Mouse (Mus musculus): Measurements from ENCODE around the gene Sez6l2. TPM values are rescaled to one million over a fixed set of nuclear protein-coding genes. Genes with fewer than 3 reads are reported as not detected.

The Sez6l2 gene
- polyA plus RNA-seq, 1 experiment, result 0.10 TPM

DNA sequence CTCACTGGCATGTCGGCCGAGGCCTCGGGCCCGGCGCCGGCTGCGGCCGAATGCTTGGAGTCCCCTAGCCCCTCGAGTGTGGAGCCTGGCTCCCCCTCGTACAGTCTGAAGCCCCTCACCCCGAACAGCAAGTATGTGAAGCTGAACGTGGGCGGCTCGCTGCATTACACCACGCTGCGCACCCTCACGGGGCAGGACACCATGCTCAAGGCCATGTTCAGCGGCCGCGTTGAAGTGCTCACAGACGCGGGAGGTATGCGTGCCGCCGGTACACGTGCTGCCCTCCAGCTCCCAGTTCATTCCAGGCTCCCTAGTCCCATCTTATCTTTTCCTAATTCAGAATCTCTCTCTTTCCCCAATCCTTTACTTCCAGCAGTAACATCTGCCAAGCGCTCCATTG lies 21.3 kb upstream of the Sez6l2 start:
- H3K27me3 ChIP-seq (ENCODE audit: control insufficient read depth, insufficient read depth, insufficient read length), result no peaks in the 10 kb centered on the region
- TF ChIP-seq SRF (IDR thresholded peaks at IDR 0.05; ENCODE audit: control insufficient read depth, insufficient read length, low read depth) (no peak), POLR2A (IDR thresholded peaks at IDR 0.05; ENCODE audit: insufficient read length, low read depth) (no peak), REST (IDR thresholded peaks at IDR 0.05; ENCODE audit: insufficient read depth, insufficient read length) (no peak), MYOG (IDR thresholded peaks at IDR 0.05; ENCODE audit: control insufficient read depth in 1 of 3, insufficient read depth in 1 of 3, insufficient read length in 2 of 3, low read depth in 2 of 3) (no peak), E2F4 (IDR thresholded peaks at IDR 0.05; ENCODE audit: insufficient read depth) (no peak), MYOD1 (IDR thresholded peaks at IDR 0.05; ENCODE audit: control insufficient read depth in 1 of 3, insufficient read length in 2 of 3, low read depth in 2 of 3) (no peak), CEBPB (IDR thresholded peaks at IDR 0.05; ENCODE audit: insufficient read depth, poor library complexity, severe bottlenecking) (no peak), POLR2AphosphoS2 (IDR thresholded peaks at IDR 0.05; ENCODE audit: insufficient read length, low read depth) (no peak), TCF3 (IDR thresholded peaks at IDR 0.05; ENCODE audit: insufficient read length, low read depth) (no peak), USF1 (IDR thresholded peaks at IDR 0.05; ENCODE audit: low read depth) (no peak), TCF12 (IDR thresholded peaks at IDR 0.05; ENCODE audit: insufficient read depth, poor library complexity, severe bottlenecking) (no peak), MAX (IDR thresholded peaks at IDR 0.05; ENCODE audit: low read depth) (no peak)
- no peaks in the 10 kb centered on the region for H3K79me2 ChIP-seq (ENCODE audit: control insufficient read depth, insufficient read depth)
- no peaks in the 10 kb centered on the region for H3K36me3 ChIP-seq (ENCODE audit: control insufficient read depth, insufficient read depth)
- H3K4me3 ChIP-seq, result peak overlapping the region; percentile 65
- peak overlapping the region; percentile 64 for H3ac ChIP-seq (ENCODE audit: control insufficient read depth, insufficient read length)
- H3K4me2 ChIP-seq (ENCODE audit: low read depth), result peak overlapping the region; percentile 99

DNA sequence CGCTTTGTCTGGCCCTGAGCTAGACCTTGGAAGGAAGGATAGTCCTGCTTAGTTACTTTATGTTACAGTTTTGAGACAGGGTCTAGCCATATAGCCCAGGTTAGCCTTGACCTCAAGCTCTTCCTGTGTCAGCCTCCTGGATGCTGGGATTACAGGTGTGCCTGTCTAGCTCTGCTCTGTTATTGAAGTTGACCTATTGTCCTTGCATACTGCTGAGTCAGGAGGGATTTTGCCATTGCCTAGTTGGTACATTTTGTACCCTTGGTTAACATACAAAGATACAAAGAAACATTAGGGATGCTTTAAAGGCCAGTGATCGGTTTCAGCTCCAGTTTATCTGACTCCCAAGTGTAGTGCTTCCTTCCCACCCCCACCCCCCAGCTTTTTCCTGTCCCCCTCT lies 17.7 kb upstream of the Sez6l2 start:
- H3K27me3 ChIP-seq (ENCODE audit: control insufficient read depth, insufficient read depth, insufficient read length), result no peaks in the 10 kb centered on the region
- no peaks in the 10 kb centered on the region for H3K79me2 ChIP-seq (ENCODE audit: control insufficient read depth, insufficient read depth)
- H3K36me3 ChIP-seq (ENCODE audit: control insufficient read depth, insufficient read depth), result peaks cover 6% of the 10 kb centered on the region
- TF ChIP-seq MAX (IDR thresholded peaks at IDR 0.05; ENCODE audit: low read depth) (no peak), TCF12 (IDR thresholded peaks at IDR 0.05; ENCODE audit: insufficient read depth, poor library complexity, severe bottlenecking) (no peak)
- H3K4me2 ChIP-seq (ENCODE audit: low read depth), result no peak overlapping the region
- H3K4me3 ChIP-seq, result no peak overlapping the region
- H3ac ChIP-seq (ENCODE audit: control insufficient read depth, insufficient read length), result no peak overlapping the region

DNA sequence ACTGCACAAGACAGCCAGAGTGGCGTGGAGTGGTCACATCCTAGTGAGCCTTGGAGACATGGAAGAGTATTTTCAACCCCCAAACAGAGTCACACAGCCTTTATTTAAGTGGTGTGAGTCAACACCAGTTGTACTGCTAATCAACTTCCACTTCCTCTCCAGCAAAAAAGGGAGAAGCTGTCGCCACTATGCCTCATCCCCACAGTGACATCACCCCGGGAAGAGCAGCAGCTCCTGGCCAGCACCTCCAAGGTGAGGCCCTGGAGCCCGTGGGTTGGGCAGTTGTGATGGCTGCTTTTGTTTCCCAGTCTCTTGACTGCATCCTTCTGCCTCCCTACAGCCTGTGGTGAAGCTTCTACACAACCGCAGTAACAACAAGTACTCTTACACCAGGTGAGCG lies 9.2 kb upstream of the Sez6l2 start:
- Histone ChIP-seq H3K4me3 (no peak overlapping the region), H3K79me2 (ENCODE audit: control insufficient read depth, insufficient read depth) (no peaks in the 10 kb centered on the region), H3ac (ENCODE audit: control insufficient read depth, insufficient read length) (no peak overlapping the region), H3K4me2 (ENCODE audit: low read depth) (no peak overlapping the region), H3K27me3 (ENCODE audit: control insufficient read depth, insufficient read depth, insufficient read length) (no peaks in the 10 kb centered on the region), H3K36me3 (ENCODE audit: control insufficient read depth, insufficient read depth) (peaks cover 9% of the 10 kb centered on the region)
- TF ChIP-seq POLR2A (IDR thresholded peaks at IDR 0.05; ENCODE audit: insufficient read length, low read depth) (no peak), SRF (IDR thresholded peaks at IDR 0.05; ENCODE audit: control insufficient read depth, insufficient read length, low read depth) (no peak), TCF3 (IDR thresholded peaks at IDR 0.05; ENCODE audit: insufficient read length, low read depth) (no peak), E2F4 (IDR thresholded peaks at IDR 0.05; ENCODE audit: insufficient read depth) (no peak), MAX (IDR thresholded peaks at IDR 0.05; ENCODE audit: low read depth) (no peak), TCF12 (IDR thresholded peaks at IDR 0.05; ENCODE audit: insufficient read depth, poor library complexity, severe bottlenecking) (no peak), USF1 (IDR thresholded peaks at IDR 0.05; ENCODE audit: low read depth) (no peak), MYOG (IDR thresholded peaks at IDR 0.05; ENCODE audit: control insufficient read depth in 1 of 3, insufficient read depth in 1 of 3, insufficient read length in 2 of 3, low read depth in 2 of 3) (no peak), CEBPB (IDR thresholded peaks at IDR 0.05; ENCODE audit: insufficient read depth, poor library complexity, severe bottlenecking) (no peak), REST (IDR thresholded peaks at IDR 0.05; ENCODE audit: insufficient read depth, insufficient read length) (no peak), MYOD1 (IDR thresholded peaks at IDR 0.05; ENCODE audit: control insufficient read depth in 1 of 3, insufficient read length in 2 of 3, low read depth in 2 of 3) (no peak), POLR2AphosphoS2 (IDR thresholded peaks at IDR 0.05; ENCODE audit: insufficient read length, low read depth) (no peak)

DNA sequence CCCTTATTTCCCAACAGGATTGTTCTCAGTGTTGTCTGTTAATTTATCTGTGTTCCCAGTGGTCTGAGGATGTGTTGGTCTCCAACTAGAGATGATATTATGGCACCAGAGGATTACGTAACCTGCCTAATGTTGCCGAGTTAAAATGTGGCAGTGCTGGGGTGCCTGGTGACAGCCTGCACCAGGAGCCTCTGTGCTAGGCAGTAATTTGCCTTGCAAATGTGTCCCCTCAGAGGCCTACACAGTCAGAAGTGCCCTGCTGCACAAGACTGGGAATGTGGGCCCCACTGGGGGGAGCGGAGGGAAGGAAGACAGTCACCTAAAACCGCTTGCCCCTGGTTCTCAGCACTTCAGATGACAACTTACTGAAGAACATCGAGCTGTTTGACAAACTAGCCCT lies 8.6 kb upstream of the Sez6l2 start:
- H3K27me3 ChIP-seq (ENCODE audit: control insufficient read depth, insufficient read depth, insufficient read length), result no peaks in the 10 kb centered on the region
- H3K4me3 ChIP-seq, result no peak overlapping the region

DNA sequence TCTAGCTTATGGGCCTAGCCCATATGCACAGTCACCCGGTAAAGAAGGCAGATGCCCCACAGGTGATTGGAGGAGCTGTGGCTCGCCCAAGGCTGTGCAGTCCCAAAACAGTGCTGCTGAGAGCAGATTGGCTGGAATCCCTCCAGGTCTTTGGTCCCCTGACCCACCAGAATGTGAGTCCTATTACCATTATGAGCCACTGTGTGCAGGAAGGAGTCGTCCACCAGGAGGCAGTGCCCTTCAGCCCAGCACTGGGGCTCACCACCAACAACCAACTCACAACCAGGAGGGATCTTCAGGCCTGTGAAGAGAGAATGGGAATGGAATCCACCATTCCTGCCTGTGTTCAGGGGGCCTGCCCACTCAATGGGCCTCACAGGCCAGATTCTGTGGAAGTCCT lies 3.8 kb upstream of the Sez6l2 start:
- Histone ChIP-seq H3K36me3 (ENCODE audit: control insufficient read depth, insufficient read depth) (peaks cover 4% of the 10 kb centered on the region), H3K27me3 (ENCODE audit: control insufficient read depth, insufficient read depth, insufficient read length) (peaks cover 10% of the 10 kb centered on the region), H3K4me3 (no peak overlapping the region), H3K4me2 (ENCODE audit: low read depth) (no peak overlapping the region), H3ac (ENCODE audit: control insufficient read depth, insufficient read length) (no peak overlapping the region), H3K79me2 (ENCODE audit: control insufficient read depth, insufficient read depth) (no peaks in the 10 kb centered on the region)
- TF ChIP-seq MYOD1 (IDR thresholded peaks at IDR 0.05; ENCODE audit: control insufficient read depth in 1 of 3, insufficient read length in 2 of 3, low read depth in 2 of 3), result no peak
- TF ChIP-seq CEBPB (IDR thresholded peaks at IDR 0.05; ENCODE audit: insufficient read depth, poor library complexity, severe bottlenecking), result no peak
- no peak for TF ChIP-seq TCF12 (IDR thresholded peaks at IDR 0.05; ENCODE audit: insufficient read depth, poor library complexity, severe bottlenecking)
- TF ChIP-seq TCF3 (IDR thresholded peaks at IDR 0.05; ENCODE audit: insufficient read length, low read depth), result no peak
- TF ChIP-seq E2F4 (IDR thresholded peaks at IDR 0.05; ENCODE audit: insufficient read depth), result no peak
- no peak for TF ChIP-seq SRF (IDR thresholded peaks at IDR 0.05; ENCODE audit: control insufficient read depth, insufficient read length, low read depth)
- TF ChIP-seq MYOG (IDR thresholded peaks at IDR 0.05; ENCODE audit: control insufficient read depth in 1 of 3, insufficient read depth in 1 of 3, insufficient read length in 2 of 3, low read depth in 2 of 3), result no peak
- TF ChIP-seq POLR2A (IDR thresholded peaks at IDR 0.05; ENCODE audit: insufficient read length, low read depth), result no peak
- no peak for TF ChIP-seq USF1 (IDR thresholded peaks at IDR 0.05; ENCODE audit: low read depth)
- TF ChIP-seq MAX (IDR thresholded peaks at IDR 0.05; ENCODE audit: low read depth), result no peak
- TF ChIP-seq POLR2AphosphoS2 (IDR thresholded peaks at IDR 0.05; ENCODE audit: insufficient read length, low read depth), result no peak
- no peak for TF ChIP-seq REST (IDR thresholded peaks at IDR 0.05; ENCODE audit: insufficient read depth, insufficient read length)

More for the DNA sequence above, 8.6 kb upstream of the Sez6l2 start:
- H3ac ChIP-seq (ENCODE audit: control insufficient read depth, insufficient read length), result no peak overlapping the region
- H3K36me3 ChIP-seq (ENCODE audit: control insufficient read depth, insufficient read depth), result peaks cover 9% of the 10 kb centered on the region
- no peak overlapping the region for H3K4me2 ChIP-seq (ENCODE audit: low read depth)
- TF ChIP-seq USF1 (IDR thresholded peaks at IDR 0.05; ENCODE audit: low read depth) (no peak), REST (IDR thresholded peaks at IDR 0.05; ENCODE audit: insufficient read depth, insufficient read length) (no peak), TCF12 (IDR thresholded peaks at IDR 0.05; ENCODE audit: insufficient read depth, poor library complexity, severe bottlenecking) (no peak), MYOD1 (IDR thresholded peaks at IDR 0.05; ENCODE audit: control insufficient read depth in 1 of 3, insufficient read length in 2 of 3, low read depth in 2 of 3) (no peak), TCF3 (IDR thresholded peaks at IDR 0.05; ENCODE audit: insufficient read length, low read depth) (no peak), MAX (IDR thresholded peaks at IDR 0.05; ENCODE audit: low read depth) (no peak), E2F4 (IDR thresholded peaks at IDR 0.05; ENCODE audit: insufficient read depth) (no peak), POLR2A (IDR thresholded peaks at IDR 0.05; ENCODE audit: insufficient read length, low read depth) (no peak), SRF (IDR thresholded peaks at IDR 0.05; ENCODE audit: control insufficient read depth, insufficient read length, low read depth) (no peak), POLR2AphosphoS2 (IDR thresholded peaks at IDR 0.05; ENCODE audit: insufficient read length, low read depth) (no peak), CEBPB (IDR thresholded peaks at IDR 0.05; ENCODE audit: insufficient read depth, poor library complexity, severe bottlenecking) (no peak), MYOG (IDR thresholded peaks at IDR 0.05; ENCODE audit: control insufficient read depth in 1 of 3, insufficient read depth in 1 of 3, insufficient read length in 2 of 3, low read depth in 2 of 3) (no peak)
- H3K79me2 ChIP-seq (ENCODE audit: control insufficient read depth, insufficient read depth), result no peaks in the 10 kb centered on the region
